Mouse (Mus musculus) embryonic facial prominence, embryonic 14.5 days (tissue): ENCODE measurements around the gene Gm9733. TPM values are rescaled to one million over a fixed set of nuclear protein-coding genes. Genes with fewer than 3 reads are reported as not detected.

Source experiments
- ATAC-seq: fragments of 200-750 bp; cut with Nextera tagmentation; 2 replicates; pipeline ENCODE4 v1.8.0; 2017; ENCODE audit warnings: low read depth, moderate number of reproducible peaks, moderate TSS enrichment
- DNase-seq: peaks from one replicate; pipeline ENCODE4 v3.0.0-alpha.2; 2015; ENCODE audit warnings: low spot score
- H3K27ac ChIP-seq: fragments of 300-500 bp; sonication (generic); replicated peaks from 2 replicates; pipeline ENCODE4 v1.5.1; 2014; ENCODE audit warnings: low read depth, mild to moderate bottlenecking, low read length, moderate library complexity
- H3K27me3 ChIP-seq: fragments of 300-500 bp; sonication (generic); replicated peaks from 2 replicates; pipeline ENCODE4 v1.6.1; 2014; ENCODE audit warnings: low read length; ENCODE audit not compliant: control insufficient read depth, insufficient read depth
- H3K36me3 ChIP-seq: fragments of 300-500 bp; sonication (generic); 2 replicates; pipeline ENCODE4 v1.6.1; 2014; ENCODE audit warnings: low read length, mixed read lengths; ENCODE audit not compliant: control insufficient read depth, insufficient read depth
- H3K4me1 ChIP-seq: fragments of 300-500 bp; sonication (generic); 2 replicates; pipeline ENCODE4 v1.6.1; 2014; ENCODE audit warnings: antibody characterized with exemption, low read length; ENCODE audit not compliant: control insufficient read depth, insufficient read depth
- H3K4me2 ChIP-seq: fragments of 300-500 bp; sonication (generic); 2 replicates; pipeline ENCODE4 v1.6.1; 2014; ENCODE audit warnings: low read depth, mild to moderate bottlenecking, low read length, moderate library complexity, mixed read lengths
- H3K4me3 ChIP-seq: fragments of 300-500 bp; sonication (generic); 2 replicates; pipeline ENCODE4 v1.5.1; 2014; ENCODE audit warnings: low read depth, mild to moderate bottlenecking, low read length
- H3K9ac ChIP-seq: fragments of 300-500 bp; sonication (generic); 2 replicates; pipeline ENCODE4 v1.6.1; 2014; ENCODE audit warnings: low read depth, mild to moderate bottlenecking, low read length, moderate library complexity, mixed read lengths
- H3K9me3 ChIP-seq: fragments of 300-500 bp; sonication (generic); 2 replicates; pipeline ENCODE4 v1.6.1; 2016; ENCODE audit warnings: low read length; ENCODE audit not compliant: control insufficient read depth
- WGBS: fragments of 180-500 bp; shearing (Covaris S2); extraction: QIAGEN DNeasy Blood & Tissue Kit; methylation state at CpG from one replicate; pipeline ENCODE4 v1.1.7; 2014; 5-methylcytosine and 5-hydroxymethylcytosine counted together
- polyA plus RNA-seq: library from polyadenylated mRNA; unstranded; fragments of >200 nt; fragmentation: Nextera tagmentation; extraction: Ambion mirVana; gene quantifications from 2 replicates; pipeline ENCODE4 v1.2.1, GENCODE M21; 2014

Gene Gm9733
- polyA plus RNA-seq, 1 experiment from 2014 or later = not detected

- WGBS = 76% methylated on average over 5 of the region's 5 CpGs
- Histone ChIP-seq H3K9me3 (no peaks in the 10 kb centered on the region), H3K4me3 (no peak overlapping the region), H3K27ac (no peak overlapping the region), H3K27me3 (no peaks in the 10 kb centered on the region), H3K9ac (no peak overlapping the region), H3K4me1 (no peaks in the 10 kb centered on the region), H3K36me3 (no peaks in the 10 kb centered on the region), H3K4me2 (no peak overlapping the region)
- no peak for DNase-seq
- no peak for ATAC-seq
These were observed 56.1 kb downstream of the Gm9733 start for GRCm38 (mm10) chr3:15275899-15276526.

- 14% methylated on average over 3 of the region's 3 CpGs for WGBS
- H3K4me1 ChIP-seq = no peaks in the 10 kb centered on the region
- peak; percentile 38 for DNase-seq
These were observed 67.7 kb downstream of the Gm9733 start for GRCm38 (mm10) chr3:15264450-15264849.

DNA sequence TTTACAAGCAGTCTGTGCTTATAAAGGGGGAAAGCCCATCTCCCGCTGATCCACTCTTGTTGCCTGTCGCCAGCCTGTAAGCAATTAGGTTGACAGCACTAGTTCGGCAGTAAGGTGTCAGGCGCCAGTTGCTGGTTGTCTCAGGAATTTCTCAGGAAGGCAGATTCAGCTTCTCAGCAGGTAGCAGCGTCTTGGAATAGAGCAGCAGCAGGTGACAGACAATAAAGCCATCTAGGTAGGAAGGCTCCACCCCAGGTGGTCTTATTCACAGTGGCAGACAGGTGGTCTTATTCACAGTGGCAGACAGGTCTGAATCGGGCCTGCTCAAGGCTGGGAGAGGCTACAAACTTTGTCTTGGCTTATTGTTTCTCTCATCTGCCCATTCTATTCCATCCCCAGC is 76.4 kb downstream of the Gm9733 start:
- 70% methylated on average over 6 of the region's 6 CpGs for WGBS
- no peak overlapping the region for H3K4me2 ChIP-seq
- no peaks in the 10 kb centered on the region for H3K4me1 ChIP-seq
- no peak for DNase-seq
- H3K4me3 ChIP-seq = no peak overlapping the region
- no peak overlapping the region for H3K27ac ChIP-seq
- H3K9ac ChIP-seq = no peak overlapping the region
- H3K9me3 ChIP-seq = no peaks in the 10 kb centered on the region
- no peak for ATAC-seq
- H3K36me3 ChIP-seq = no peaks in the 10 kb centered on the region
- no peaks in the 10 kb centered on the region for H3K27me3 ChIP-seq

More at GRCm38 (mm10) chr3:15264450-15264849, 67.7 kb downstream of the Gm9733 start:
- Histone ChIP-seq H3K27me3 (no peaks in the 10 kb centered on the region), H3K36me3 (no peaks in the 10 kb centered on the region), H3K4me2 (no peak overlapping the region), H3K27ac (no peak overlapping the region), H3K4me3 (no peak overlapping the region), H3K9ac (no peak overlapping the region), H3K9me3 (no peaks in the 10 kb centered on the region)
- ATAC-seq = no peak

Other genes with a start within 250 kb of the Gm9733 start
- not detected in 2 replicates for gene Sirpb1a, start 94.2 kb upstream of the Gm9733 start, polyA plus RNA-seq
- 0.15 TPM in 1 of 2 replicates, not detected in the other for gene Sirpb1b, start 242.8 kb upstream of the Gm9733 start, polyA plus RNA-seq